Mouse (Mus musculus): ENCODE data around the gene Zfp735.

The Zfp735 gene

GRCm38 (mm10) chr11:73688478-73688877, at the start of gene Zfp735:
Zfp735 (plus strand) TSS chr11:73688778.
- DNase-seq (ENCODE audit: low spot score): no peak

- no peak for DNase-seq (ENCODE audit: low spot score)
Measured at GRCm38 (mm10) chr11:73759115-73759514, 70.5 kb downstream of the Zfp735 start.
